Mouse (Mus musculus) limb, embryonic 11.5 days (tissue): ENCODE results near the gene D17H6S53E. TPM values are rescaled to one million over a fixed set of nuclear protein-coding genes. Genes with fewer than 3 reads are reported as not detected.

ENCODE experiments used
- ATAC-seq: fragments of 200-750 bp; cut with Nextera tagmentation; 2 replicates; pipeline ENCODE4 v1.8.0; 2017; ENCODE audit warnings: low read depth; ENCODE audit not compliant: insufficient number of reproducible peaks, low FRiP score, low TSS enrichment
- DNase-seq: peaks from one replicate; pipeline ENCODE4 v3.0.0-alpha.2; 2015; ENCODE audit warnings: low spot score
- H3K27ac ChIP-seq: fragments of 300-500 bp; sonication (generic); replicated peaks from 2 replicates; pipeline ENCODE4 v1.5.1; 2014; ENCODE audit warnings: low read depth, mild to moderate bottlenecking, low read length
- H3K27me3 ChIP-seq: fragments of 300-500 bp; sonication (generic); 2 replicates; pipeline ENCODE4 v1.6.1; 2014; ENCODE audit warnings: mild to moderate bottlenecking, low read length, mixed read lengths; ENCODE audit not compliant: control insufficient read depth, insufficient read depth
- H3K36me3 ChIP-seq: fragments of 300-500 bp; sonication (generic); 2 replicates; pipeline ENCODE4 v1.6.1; 2014; ENCODE audit warnings: mild to moderate bottlenecking, low read length, moderate library complexity, mixed read lengths; ENCODE audit not compliant: control insufficient read depth, insufficient read depth
- H3K4me1 ChIP-seq: fragments of 300-500 bp; sonication (generic); 2 replicates; pipeline ENCODE4 v1.6.1; 2014; ENCODE audit warnings: low read length, mixed read lengths; ENCODE audit not compliant: control insufficient read depth, insufficient read depth
- H3K4me2 ChIP-seq: fragments of 300-500 bp; sonication (generic); 2 replicates; pipeline ENCODE4 v1.6.1; 2014; ENCODE audit warnings: low read depth, mild to moderate bottlenecking, moderate library complexity; ENCODE audit not compliant: severe bottlenecking
- H3K4me3 ChIP-seq: fragments of 300-500 bp; sonication (generic); 2 replicates; pipeline ENCODE4 v1.5.1; 2014; ENCODE audit warnings: low read depth, low read length
- H3K9ac ChIP-seq: fragments of 300-500 bp; sonication (generic); 2 replicates; pipeline ENCODE4 v1.6.1; 2014; ENCODE audit warnings: mild to moderate bottlenecking, low read length
- H3K9me3 ChIP-seq: fragments of 300-500 bp; sonication (generic); 2 replicates; pipeline ENCODE4 v1.6.1; 2016; ENCODE audit warnings: low read length; ENCODE audit not compliant: control insufficient read depth
- WGBS: fragments of 180-500 bp; shearing (Covaris S2); extraction: QIAGEN DNeasy Blood & Tissue Kit; methylation state at CpG from one replicate; pipeline ENCODE4 v1.1.7; 2014; 5-methylcytosine and 5-hydroxymethylcytosine counted together
- polyA plus RNA-seq: library from polyadenylated mRNA; unstranded; fragments of >200 nt; fragmentation: Nextera tagmentation; extraction: Ambion mirVana; gene quantifications from 2 replicates; pipeline ENCODE4 v1.2.1, GENCODE M21; 2014

Gene D17H6S53E
- polyA plus RNA-seq, 1 experiment from 2014 or later = 8.6 TPM

- Histone ChIP-seq H3K9ac (no peak overlapping the region), H3K27me3 (no peaks in the 10 kb centered on the region), H3K27ac (no peak overlapping the region), H3K36me3 (peaks cover 69% of the 10 kb centered on the region), H3K9me3 (no peaks in the 10 kb centered on the region; the same call in 1 of the 2 replicates), H3K4me3 (no peak overlapping the region), H3K4me2 (no peak overlapping the region), H3K4me1 (no peaks in the 10 kb centered on the region)
- ATAC-seq (no peak), DNase-seq (no peak)
- WGBS = 92% methylated on average over 5 of the region's 5 CpGs
Observed at GRCm38 (mm10) chr17:35146139-35146538, 20.0 kb downstream of the D17H6S53E start.

DNA sequence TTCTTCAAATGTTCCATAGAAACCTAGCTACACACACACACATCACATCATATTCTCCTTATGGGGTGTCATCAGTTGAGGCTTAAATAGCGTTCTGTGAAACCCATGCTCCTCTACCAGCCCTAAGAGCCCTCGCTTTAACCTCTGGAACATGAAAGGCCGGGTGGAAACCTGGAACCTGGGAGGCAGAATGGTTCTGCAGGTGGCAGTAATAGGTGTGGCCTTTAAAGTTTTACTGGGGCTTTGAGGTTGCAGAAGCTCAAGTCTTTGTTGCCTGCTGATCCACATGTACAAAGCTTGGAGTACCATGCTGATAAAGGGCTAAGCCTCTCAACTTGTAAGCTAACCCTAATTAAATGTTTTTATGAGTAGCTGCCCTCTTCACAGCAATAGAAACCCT is 21.2 kb downstream of the D17H6S53E start:
- no peaks in the 10 kb centered on the region for H3K27me3 ChIP-seq
- no peak overlapping the region for H3K27ac ChIP-seq
- WGBS = 43% methylated on average over 3 of the region's 3 CpGs
- DNase-seq (peak; percentile 50), ATAC-seq (no peak)
- no peak overlapping the region for H3K4me2 ChIP-seq
- H3K4me3 ChIP-seq = no peak overlapping the region
- no peaks in the 10 kb centered on the region; the same call in 1 of the 2 replicates for H3K9me3 ChIP-seq
- H3K36me3 ChIP-seq = peaks cover 64% of the 10 kb centered on the region
- H3K4me1 ChIP-seq = no peaks in the 10 kb centered on the region
- no peak overlapping the region for H3K9ac ChIP-seq

DNA sequence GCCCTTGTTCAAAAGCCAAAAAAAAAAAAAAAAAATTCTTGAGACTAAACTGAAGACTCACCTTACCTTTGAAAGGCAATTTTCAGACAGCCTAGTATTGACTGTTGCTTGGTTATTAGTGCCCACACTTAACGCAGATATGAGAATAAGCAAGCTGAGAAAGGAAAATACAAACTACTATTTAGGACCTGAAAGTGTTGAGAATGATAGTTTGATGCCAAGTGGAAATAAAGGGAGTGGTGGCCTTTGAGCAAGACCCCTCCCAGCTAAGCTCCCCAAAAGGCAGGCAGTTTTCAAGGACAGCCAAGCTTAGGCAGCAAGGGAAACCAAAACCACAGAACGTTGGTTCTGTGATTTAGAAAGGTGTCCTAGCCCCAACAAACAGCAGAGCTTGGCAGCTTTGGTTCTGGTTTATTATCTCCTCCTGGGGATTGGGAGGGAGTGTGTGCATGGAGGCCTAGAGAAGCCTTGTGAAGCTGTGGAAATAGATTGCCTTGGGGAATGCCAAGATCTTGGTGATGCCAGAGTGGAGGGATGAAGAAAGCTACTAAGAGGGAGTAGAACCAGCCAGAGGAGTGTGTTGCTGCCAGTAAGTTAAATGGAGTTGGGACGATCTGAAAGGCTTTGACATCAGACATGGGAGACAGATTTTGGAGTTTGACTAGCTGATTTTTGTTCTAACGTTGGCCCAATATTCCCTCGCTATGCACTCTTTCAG is 21.9 kb downstream of the D17H6S53E start:
- Histone ChIP-seq H3K27ac (no peak overlapping the region), H3K4me2 (no peak overlapping the region), H3K27me3 (no peaks in the 10 kb centered on the region), H3K4me1 (no peaks in the 10 kb centered on the region), H3K36me3 (peaks cover 64% of the 10 kb centered on the region), H3K4me3 (no peak overlapping the region), H3K9me3 (no peaks in the 10 kb centered on the region; the same call in 1 of the 2 replicates), H3K9ac (no peak overlapping the region)
- no peak for DNase-seq
- WGBS = 75% methylated on average over 5 of the region's 5 CpGs
- ATAC-seq = no peak

DNA sequence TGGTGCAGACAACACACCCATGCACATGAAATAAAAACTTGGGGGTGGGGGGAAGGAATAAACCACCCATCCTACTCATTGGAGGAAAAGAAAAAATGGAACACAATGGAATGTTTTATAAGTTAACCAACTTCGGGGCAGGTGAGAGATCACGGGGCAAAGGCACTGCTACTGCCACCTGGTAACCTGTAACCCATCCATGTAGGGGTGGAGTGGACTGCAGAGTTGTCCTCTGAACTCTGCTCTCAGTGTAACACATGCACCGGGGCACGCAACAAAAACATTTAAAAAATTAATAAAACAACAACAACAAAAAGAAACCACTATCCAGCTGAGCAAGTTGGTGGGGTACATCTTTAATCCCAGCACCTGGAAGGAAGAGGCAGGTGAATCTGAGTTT is 25.9 kb downstream of the D17H6S53E start:
- Histone ChIP-seq H3K4me1 (no peaks in the 10 kb centered on the region), H3K36me3 (peaks cover 70% of the 10 kb centered on the region), H3K27ac (no peak overlapping the region), H3K9me3 (no peaks in the 10 kb centered on the region), H3K9ac (no peak overlapping the region), H3K27me3 (no peaks in the 10 kb centered on the region), H3K4me3 (no peak overlapping the region), H3K4me2 (no peak overlapping the region)
- WGBS = 94% methylated on average over 4 of the region's 4 CpGs
- ATAC-seq (no peak), DNase-seq (no peak)

- no peak overlapping the region for H3K4me2 ChIP-seq
- H3K4me1 ChIP-seq = no peaks in the 10 kb centered on the region
- no peak overlapping the region for H3K9ac ChIP-seq
- no peaks in the 10 kb centered on the region for H3K9me3 ChIP-seq
- no peaks in the 10 kb centered on the region for H3K27me3 ChIP-seq
- no peak for ATAC-seq
- H3K4me3 ChIP-seq = no peak overlapping the region
- WGBS = 93% methylated on average over 9 of the region's 9 CpGs
- no peak overlapping the region for H3K27ac ChIP-seq
- no peak for DNase-seq
- peaks cover 77% of the 10 kb centered on the region for H3K36me3 ChIP-seq
Observed at GRCm38 (mm10) chr17:35153077-35153476, 26.9 kb downstream of the D17H6S53E start.

DNA sequence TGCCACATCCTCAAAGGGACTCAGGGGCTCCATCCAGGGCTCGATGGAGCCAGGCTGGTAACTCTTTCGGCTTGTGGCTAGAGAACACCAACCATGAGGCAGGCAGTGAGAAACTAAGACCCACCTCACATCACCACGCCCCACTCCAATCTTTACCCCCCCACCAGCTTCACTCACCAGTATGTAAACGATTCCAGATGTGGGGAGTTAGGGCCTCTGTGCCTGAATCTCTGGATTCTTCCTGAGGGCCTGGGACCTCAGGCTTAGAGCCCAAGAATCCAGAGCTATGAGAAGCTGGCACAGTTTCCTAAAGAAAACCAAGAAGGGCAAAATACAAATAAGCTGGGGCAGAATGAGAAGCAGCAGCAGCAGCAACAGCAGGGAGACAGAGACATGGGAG is 27.8 kb downstream of the D17H6S53E start:
- Histone ChIP-seq H3K27ac (no peak overlapping the region), H3K9me3 (no peaks in the 10 kb centered on the region), H3K27me3 (no peaks in the 10 kb centered on the region), H3K4me2 (no peak overlapping the region), H3K36me3 (peaks cover 85% of the 10 kb centered on the region), H3K4me1 (no peaks in the 10 kb centered on the region), H3K4me3 (no peak overlapping the region), H3K9ac (no peak overlapping the region)
- ATAC-seq = no peak
- no peak for DNase-seq
- 74% methylated on average over 4 of the region's 4 CpGs for WGBS

DNA sequence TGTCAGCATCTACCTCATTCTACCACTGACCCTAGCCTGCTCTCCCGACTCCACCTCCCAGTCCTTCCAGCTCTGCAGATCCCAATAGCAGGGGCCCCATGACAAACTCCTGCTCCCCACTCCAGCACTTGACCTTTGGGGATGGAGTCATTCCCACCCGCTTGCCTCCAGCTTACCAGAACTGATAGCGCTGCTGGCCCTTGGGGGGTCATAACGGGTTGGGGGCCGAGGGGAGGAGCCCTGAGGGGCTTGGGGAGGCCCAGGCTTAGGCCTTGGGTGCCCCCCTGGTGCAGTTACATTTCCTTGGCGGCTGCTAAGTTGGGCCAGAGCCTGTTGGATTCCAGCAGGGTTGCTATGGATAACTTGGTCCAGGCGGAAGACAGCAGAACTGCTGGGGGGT is 28.4 kb downstream of the D17H6S53E start:
- H3K4me3 ChIP-seq = no peak overlapping the region
- H3K27ac ChIP-seq = no peak overlapping the region
- H3K36me3 ChIP-seq = peaks cover 87% of the 10 kb centered on the region
- no peak for ATAC-seq
- 90% methylated on average over 7 of the region's 7 CpGs for WGBS
- no peak overlapping the region for H3K4me2 ChIP-seq
- no peak for DNase-seq
- H3K9ac ChIP-seq = no peak overlapping the region
- H3K9me3 ChIP-seq = no peaks in the 10 kb centered on the region
- no peaks in the 10 kb centered on the region for H3K4me1 ChIP-seq
- no peaks in the 10 kb centered on the region for H3K27me3 ChIP-seq

- no peaks in the 10 kb centered on the region for H3K4me1 ChIP-seq
- ATAC-seq (no peak), DNase-seq (no peak)
- WGBS = 92% methylated on average over 12 of the region's 12 CpGs
- H3K27ac ChIP-seq = no peak overlapping the region
- no peaks in the 10 kb centered on the region for H3K27me3 ChIP-seq
- no peak overlapping the region for H3K9ac ChIP-seq
- H3K4me2 ChIP-seq = no peak overlapping the region
- H3K4me3 ChIP-seq = no peak overlapping the region
- H3K36me3 ChIP-seq = peaks cover 86% of the 10 kb centered on the region
- no peaks in the 10 kb centered on the region for H3K9me3 ChIP-seq
Observed at GRCm38 (mm10) chr17:35155451-35155850, 29.3 kb downstream of the D17H6S53E start.
